ENCODE assay signal across 14 mouse cellular contexts in the genomic region with DNA sequence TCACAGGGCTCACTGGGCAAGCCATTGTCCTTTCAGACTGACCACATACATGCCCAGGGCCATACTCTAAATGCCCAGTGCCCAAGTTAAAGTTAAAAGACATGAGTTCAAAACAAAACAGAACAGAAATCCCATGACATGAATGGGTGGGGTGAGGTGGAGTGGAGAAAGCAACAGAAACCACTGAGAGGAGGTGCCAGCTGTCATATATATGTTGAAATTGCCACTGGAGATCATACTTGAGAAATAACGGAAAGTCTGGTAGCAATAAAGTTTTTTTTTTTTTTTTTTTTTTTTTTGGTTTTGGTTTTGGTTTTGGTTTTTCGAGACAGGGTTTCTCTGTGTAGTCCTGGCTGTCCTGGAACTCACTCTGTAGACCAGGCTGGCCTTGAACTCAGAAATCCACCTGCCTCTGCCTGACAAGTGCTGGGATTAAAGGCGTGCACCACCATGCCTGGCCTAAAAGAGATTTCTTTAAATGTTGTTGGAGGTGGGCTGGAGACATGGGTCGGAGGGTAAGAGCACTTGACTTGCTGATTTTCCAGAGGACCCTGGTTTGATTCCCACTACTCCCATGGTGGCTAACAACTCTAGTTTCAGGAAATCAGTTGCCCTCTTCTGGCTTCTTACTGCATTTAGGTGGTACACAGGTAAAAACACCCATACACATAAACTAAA. TPM values are rescaled to one million over a fixed set of nuclear protein-coding genes. Genes with fewer than 3 reads are reported as not detected.
A peak's percentile ranks its signal among the peaks of the same experiment; 100 is the strongest.
DNase-seq lines count a peak whose midpoint lies in the region; ATAC-seq lines count a peak whose summit lies in the region.
"Had no signal": no experiment of that assay in that cellular context is flagged by ENCODE, and none has a peak within 500 bp of the region (broad histone marks: within the 10 kb centered on the region; RNA-seq: fewer than 3 reads in every experiment).

No protein-coding gene starts in this region.

- H3K36me3 ChIP-seq in liver, embryonic 12.5 days: no peaks in the 10 kb centered on the region
- no peaks in the 10 kb centered on the region for H3K36me3 ChIP-seq in liver, embryonic 11.5 days (ENCODE audit: control insufficient read depth, insufficient read depth, low read length)
- no peaks in the 10 kb centered on the region for H3K36me3 ChIP-seq in hindbrain, embryonic 11.5 days (ENCODE audit: control insufficient read depth, insufficient read depth, low read length)
- no peaks in the 10 kb centered on the region for H3K36me3 ChIP-seq in midbrain, embryonic 15.5 days (replicated peaks)
- no peaks in the 10 kb centered on the region for H3K36me3 ChIP-seq in intestine, embryonic 15.5 days
- H3K36me3 ChIP-seq: embryonic facial prominence, embryonic 10.5 days; heart, embryonic 15.5 days; hindbrain, embryonic 13.5 days had no signal

- no peak for DNase-seq in liver, embryonic 11.5 days (ENCODE audit: low spot score)
- no peak for DNase-seq in hindbrain, embryonic 11.5 days (ENCODE audit: low spot score)
- DNase-seq: cerebellum, postnatal 10 days; kidney, adult 2 months had no signal

- peaks cover 66% of the 10 kb centered on the region for H3K4me1 ChIP-seq in liver, embryonic 12.5 days
- H3K4me1 ChIP-seq in liver, embryonic 11.5 days (replicated peaks; ENCODE audit: control insufficient read depth, insufficient read depth, low read length): peaks cover 41% of the 10 kb centered on the region
- H3K4me1 ChIP-seq in hindbrain, embryonic 11.5 days (replicated peaks; ENCODE audit: control insufficient read depth, insufficient read depth, low read length): no peaks in the 10 kb centered on the region
- H3K4me1 ChIP-seq in midbrain, embryonic 15.5 days: no peaks in the 10 kb centered on the region
- H3K4me1 ChIP-seq in intestine, embryonic 15.5 days (replicated peaks): no peaks in the 10 kb centered on the region
- H3K4me1 ChIP-seq: hindbrain, embryonic 13.5 days had no signal

- H3K9ac ChIP-seq in liver, embryonic 12.5 days: peak overlapping the region; percentile 22; the same call in 1 of the 2 replicates
- no peak overlapping the region for H3K9ac ChIP-seq in liver, embryonic 11.5 days (ENCODE audit: low read depth, low read length)
- H3K9ac ChIP-seq in hindbrain, embryonic 11.5 days (ENCODE audit: low read depth, low read length): no peak overlapping the region
- no peak overlapping the region for H3K9ac ChIP-seq in midbrain, embryonic 15.5 days
- no peak overlapping the region for H3K9ac ChIP-seq in intestine, embryonic 15.5 days
- H3K9ac ChIP-seq: heart, embryonic 15.5 days; hindbrain, embryonic 13.5 days had no signal

- H3K4me3 ChIP-seq in liver, embryonic 12.5 days: no peak overlapping the region
- H3K4me3 ChIP-seq in liver, embryonic 11.5 days (ENCODE audit: low read depth, low read length): no peak overlapping the region
- H3K4me3 ChIP-seq in hindbrain, embryonic 11.5 days (ENCODE audit: low read depth, low read length): no peak overlapping the region
- H3K4me3 ChIP-seq in midbrain, embryonic 15.5 days: no peak overlapping the region
- H3K4me3 ChIP-seq in intestine, embryonic 15.5 days (replicated peaks): no peak overlapping the region
- H3K4me3 ChIP-seq: embryonic facial prominence, embryonic 10.5 days; heart, embryonic 15.5 days; hindbrain, embryonic 13.5 days had no signal

- H3K27ac ChIP-seq in liver, embryonic 12.5 days: peak overlapping the region; percentile 92
- H3K27ac ChIP-seq in liver, embryonic 11.5 days (ENCODE audit: low read depth, low read length): no peak overlapping the region; the same call in 1 of the 2 replicates
- no peak overlapping the region for H3K27ac ChIP-seq in hindbrain, embryonic 11.5 days (ENCODE audit: low read depth, low read length)
- no peak overlapping the region for H3K27ac ChIP-seq in midbrain, embryonic 15.5 days
- H3K27ac ChIP-seq in intestine, embryonic 15.5 days: no peak overlapping the region
- H3K27ac ChIP-seq: embryonic facial prominence, embryonic 10.5 days; heart, embryonic 15.5 days; hindbrain, embryonic 13.5 days had no signal

- no peak overlapping the region for H3K4me2 ChIP-seq in liver, embryonic 12.5 days
- no peak overlapping the region for H3K4me2 ChIP-seq in liver, embryonic 11.5 days
- no peak overlapping the region for H3K4me2 ChIP-seq in hindbrain, embryonic 11.5 days (replicated peaks; ENCODE audit: low read depth, low read length)
- H3K4me2 ChIP-seq in midbrain, embryonic 15.5 days: no peak overlapping the region
- H3K4me2 ChIP-seq in intestine, embryonic 15.5 days (replicated peaks): no peak overlapping the region
- H3K4me2 ChIP-seq: heart, embryonic 15.5 days; hindbrain, embryonic 13.5 days had no signal

- no peak for ATAC-seq in liver, embryonic 12.5 days
- no peak for ATAC-seq in liver, embryonic 11.5 days (replicated peaks; ENCODE audit: low FRiP score)
- peak; percentile 51 for ATAC-seq in CD4-positive, CD25-positive, alpha-beta regulatory T cell, adult 4 months
- peak; percentile 67 for ATAC-seq in granulocyte monocyte progenitor cell, adult 5-6 weeks (replicated peaks; ENCODE audit: poor library complexity, severe bottlenecking)
- ATAC-seq in megakaryocyte progenitor cell, adult 5-6 weeks (replicated peaks; ENCODE audit: poor library complexity): peak; percentile 35
- no peak for ATAC-seq in hindbrain, embryonic 11.5 days (ENCODE audit: low FRiP score)
- no peak for ATAC-seq in midbrain, embryonic 15.5 days (replicated peaks)
- no peak for ATAC-seq in intestine, embryonic 15.5 days
- ATAC-seq: Patski had no signal

- H3K9me3 ChIP-seq in liver, embryonic 12.5 days (replicated peaks): no peaks in the 10 kb centered on the region
- H3K9me3 ChIP-seq in liver, embryonic 11.5 days (ENCODE audit: control insufficient read depth, low read length): no peaks in the 10 kb centered on the region
- no peaks in the 10 kb centered on the region for H3K9me3 ChIP-seq in hindbrain, embryonic 11.5 days (ENCODE audit: control insufficient read depth, low read length)
- H3K9me3 ChIP-seq in midbrain, embryonic 15.5 days: no peaks in the 10 kb centered on the region
- no peaks in the 10 kb centered on the region for H3K9me3 ChIP-seq in intestine, embryonic 15.5 days
- H3K9me3 ChIP-seq: embryonic facial prominence, embryonic 10.5 days; heart, embryonic 15.5 days; hindbrain, embryonic 13.5 days had no signal

- no peaks in the 10 kb centered on the region for H3K27me3 ChIP-seq in liver, embryonic 12.5 days (replicated peaks)
- H3K27me3 ChIP-seq in liver, embryonic 11.5 days (replicated peaks; ENCODE audit: control insufficient read depth, insufficient read depth, low read length): no peaks in the 10 kb centered on the region
- H3K27me3 ChIP-seq in hindbrain, embryonic 11.5 days (ENCODE audit: control insufficient read depth, insufficient read depth, low read length): no peaks in the 10 kb centered on the region
- H3K27me3 ChIP-seq in midbrain, embryonic 15.5 days (replicated peaks): no peaks in the 10 kb centered on the region
- H3K27me3 ChIP-seq in intestine, embryonic 15.5 days (replicated peaks): no peaks in the 10 kb centered on the region
- H3K27me3 ChIP-seq: heart, embryonic 15.5 days; hindbrain, embryonic 13.5 days; Patski had no signal

- 61% methylated on average over 4 of the region's 4 CpGs for WGBS in liver, embryonic 12.5 days (ENCODE audit: insufficient replicate concordance)
- 75% methylated on average over 4 of the region's 4 CpGs for WGBS in liver, embryonic 11.5 days
- 81% methylated on average over 3 of the region's 4 CpGs for WGBS in hindbrain, embryonic 11.5 days
- 89% methylated on average over 4 of the region's 4 CpGs for WGBS in midbrain, embryonic 15.5 days
- 72% methylated on average over 4 of the region's 4 CpGs for WGBS in intestine, embryonic 15.5 days

RNA-seq across cellular contexts. Expression of a gene that starts 41.1 kb away (rescaled TPM):
- polyA plus RNA-seq in liver, embryonic 12.5 days (2016; fragmentation: Nextera tagmentation; extraction: Ambion mirVana): 39.2 and 39.7 TPM in 2 replicates
- polyA plus RNA-seq in liver, embryonic 11.5 days (2014; fragmentation: Nextera tagmentation; extraction: Ambion mirVana): 47.8 and 48.0 TPM in 2 replicates
- 1 to 10 TPM; 2.5 to 5.7 TPM for polyA plus RNA-seq in CD4-positive, CD25-positive, alpha-beta regulatory T cell, adult 4 months (2017; shearing (Covaris generic))
- 164 and 170 TPM in 2 replicates for total RNA-seq in granulocyte monocyte progenitor cell, adult 5-6 weeks (2014; fragmentation: Nextera tagmentation)
- 230 and 235 TPM in 2 replicates for total RNA-seq in granulocyte monocyte progenitor cell, adult 5-6 weeks (2017)
- 256 and 262 TPM in 2 replicates for total RNA-seq in megakaryocyte progenitor cell, adult 5-6 weeks (2015)
- 224 and 237 TPM in 2 replicates for total RNA-seq in megakaryocyte progenitor cell, adult 5-6 weeks (2017)
- 80.6 and 81.0 TPM in 2 replicates for polyA plus RNA-seq in hindbrain, embryonic 11.5 days (2014; fragmentation: Nextera tagmentation; extraction: Ambion mirVana)
- 67.9 and 68.2 TPM in 2 replicates for polyA plus RNA-seq in midbrain, embryonic 15.5 days (2015; fragmentation: Nextera tagmentation; extraction: Ambion mirVana)
- 41.0 and 47.9 TPM in 2 replicates for polyA plus RNA-seq in intestine, embryonic 15.5 days (2015; fragmentation: Nextera tagmentation; extraction: Ambion mirVana)

Comparison
In these comparisons a context has a peak if more than half of its experiments do, and no peak if none do; other contexts are left out.
1. ATAC-seq: peak in CD4-positive, CD25-positive, alpha-beta regulatory T cell, adult 4 months (single experiment), granulocyte monocyte progenitor cell, adult 5-6 weeks (single experiment) and megakaryocyte progenitor cell, adult 5-6 weeks (single experiment); none in liver, embryonic 12.5 days (single experiment), liver, embryonic 11.5 days (single experiment), hindbrain, embryonic 11.5 days (single experiment), midbrain, embryonic 15.5 days (single experiment) and intestine, embryonic 15.5 days (single experiment).